11 mouse cellular contexts compared by ENCODE assay signal in the genomic region with DNA sequence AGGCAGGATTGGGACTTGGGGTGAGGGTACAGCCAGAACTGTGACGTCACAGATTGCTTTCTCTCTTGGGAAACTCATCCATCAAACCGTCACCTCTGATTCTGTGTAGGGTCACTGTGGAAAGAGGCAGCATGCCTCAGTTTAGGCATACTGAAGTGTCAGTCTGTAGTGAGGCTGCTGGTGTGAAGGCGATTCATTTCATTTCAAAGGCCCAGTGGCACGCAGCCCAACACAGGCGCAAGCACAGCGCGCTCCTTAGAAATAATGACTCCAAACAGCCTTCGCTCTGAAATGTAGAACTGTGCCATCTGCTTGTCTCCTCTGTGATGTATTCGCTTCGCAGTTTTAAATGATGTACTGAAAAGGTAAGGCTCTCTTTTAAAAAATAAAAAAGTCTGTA. TPM values are rescaled to one million over a fixed set of nuclear protein-coding genes. Genes with fewer than 3 reads are reported as not detected.
A peak's percentile ranks its signal among the peaks of the same experiment; 100 is the strongest.
DNase-seq lines count a peak whose midpoint lies in the region; ATAC-seq and TF ChIP-seq lines count a peak whose summit lies in the region.
"Had no signal": no experiment of that assay in that cellular context is flagged by ENCODE, and none has a peak within 500 bp of the region (broad histone marks: within the 10 kb centered on the region; RNA-seq: fewer than 3 reads in every experiment).

No protein-coding gene starts in this region.

- 29% methylated on average over 10 of the region's 10 CpGs for WGBS in forebrain, embryonic 16.5 days
- WGBS in neural tube, embryonic 15.5 days: 36% methylated on average over 10 of the region's 10 CpGs
- 67% methylated on average over 10 of the region's 10 CpGs for WGBS in stomach, postnatal 0 days

- peaks cover 6% of the 10 kb centered on the region; the same call in 1 of the 2 replicates for H3K27me3 ChIP-seq in forebrain, embryonic 16.5 days (replicated peaks; ENCODE audit: control insufficient read depth, insufficient read depth, low read length)
- peaks cover 9% of the 10 kb centered on the region for H3K27me3 ChIP-seq in neural tube, embryonic 15.5 days (replicated peaks)
- no peaks in the 10 kb centered on the region for H3K27me3 ChIP-seq in stomach, postnatal 0 days (ENCODE audit: control insufficient read depth, insufficient read depth, low read length)

- no peaks in the 10 kb centered on the region for H3K36me3 ChIP-seq in forebrain, embryonic 16.5 days (ENCODE audit: control insufficient read depth, insufficient read depth)
- H3K36me3 ChIP-seq in neural tube, embryonic 15.5 days: no peaks in the 10 kb centered on the region
- H3K36me3 ChIP-seq in stomach, postnatal 0 days (ENCODE audit: control insufficient read depth, insufficient read depth, low read length): no peaks in the 10 kb centered on the region

- DNase-seq in layer of hippocampus, adult 11-12 months (ENCODE audit: low spot score): peak; percentile 37
- DNase-seq in layer of hippocampus, adult 9-10 months (ENCODE audit: low spot score): no peak
- DNase-seq in left cerebral cortex, postnatal 10 days (ENCODE audit: extremely low spot score in 1 of 2, low spot score in 2 of 2): peak; percentile 9 to 23
- no peak for DNase-seq in ovary, postnatal 36 days (ENCODE audit: low spot score)
- DNase-seq in stomach, postnatal 0 days (ENCODE audit: low spot score): no peak

- intact Hi-C loops in left cerebral cortex, postnatal 10 days (cut with DNase I): loop anchor here (10.0 kb wide), 1 partner anchor 58 kb away; no protein-coding TSS in a partner anchor

- H3K4me3 ChIP-seq in forebrain, embryonic 16.5 days (replicated peaks; ENCODE audit: low read length): peak overlapping the region; percentile 19; the same call in 1 of the 2 replicates
- no peak overlapping the region for H3K4me3 ChIP-seq in neural tube, embryonic 15.5 days (replicated peaks)
- H3K4me3 ChIP-seq in stomach, postnatal 0 days (ENCODE audit: low read depth, low read length): no peak overlapping the region
- H3K4me3 ChIP-seq: megakaryocyte, embryonic 14.5 days had no signal

- ATAC-seq in forebrain, embryonic 16.5 days: peak; percentile 88
- no peak for ATAC-seq in neural tube, embryonic 15.5 days (ENCODE audit: low FRiP score)
- no peak for ATAC-seq in CD4-positive, CD25-positive, alpha-beta regulatory T cell, adult 4 months
- ATAC-seq in stomach, postnatal 0 days (ENCODE audit: low FRiP score, low TSS enrichment): no peak

- H3K27ac ChIP-seq in forebrain, embryonic 16.5 days (ENCODE audit: low read length): peak overlapping the region; percentile 73
- H3K27ac ChIP-seq in neural tube, embryonic 15.5 days (replicated peaks): no peak overlapping the region
- no peak overlapping the region for H3K27ac ChIP-seq in stomach, postnatal 0 days (replicated peaks)

- no peaks in the 10 kb centered on the region for H3K9me3 ChIP-seq in forebrain, embryonic 16.5 days (ENCODE audit: control insufficient read depth, low read length)
- H3K9me3 ChIP-seq in neural tube, embryonic 15.5 days (replicated peaks): no peaks in the 10 kb centered on the region
- no peaks in the 10 kb centered on the region for H3K9me3 ChIP-seq in stomach, postnatal 0 days (ENCODE audit: control insufficient read depth, low read length)
- H3K9me3 ChIP-seq: megakaryocyte, embryonic 14.5 days had no signal

- peak overlapping the region; percentile 38 for H3K4me2 ChIP-seq in forebrain, embryonic 16.5 days (ENCODE audit: low read length)
- peak overlapping the region; percentile 19; the same call in 1 of the 2 replicates for H3K4me2 ChIP-seq in neural tube, embryonic 15.5 days
- H3K4me2 ChIP-seq in stomach, postnatal 0 days (replicated peaks; ENCODE audit: low read depth): no peak overlapping the region

- no peak overlapping the region for H3K9ac ChIP-seq in forebrain, embryonic 16.5 days (replicated peaks; ENCODE audit: low read depth, low read length)
- no peak overlapping the region for H3K9ac ChIP-seq in neural tube, embryonic 15.5 days (replicated peaks)
- H3K9ac ChIP-seq in stomach, postnatal 0 days (ENCODE audit: low read length): no peak overlapping the region

- no peak for TF ChIP-seq CTCF in stomach, postnatal 0 days (IDR thresholded peaks at IDR 0.05; ENCODE audit: low read depth)

- peaks cover 5% of the 10 kb centered on the region for H3K4me1 ChIP-seq in forebrain, embryonic 16.5 days (replicated peaks; ENCODE audit: control insufficient read depth, insufficient read depth, low read length)
- no peaks in the 10 kb centered on the region for H3K4me1 ChIP-seq in neural tube, embryonic 15.5 days
- no peaks in the 10 kb centered on the region for H3K4me1 ChIP-seq in stomach, postnatal 0 days (replicated peaks; ENCODE audit: control insufficient read depth, insufficient read depth)
- H3K4me1 ChIP-seq: megakaryocyte, embryonic 14.5 days had no signal

- no peak for TF ChIP-seq EP300 in stomach, postnatal 0 days (optimal IDR thresholded peaks at IDR 0.05)

RNA-seq across cellular contexts. Expression of gene 4933400A11Rik, which starts 47.5 kb away (rescaled TPM):
- not detected in 2 replicates for polyA plus RNA-seq in forebrain, embryonic 16.5 days (2015; fragmentation: Nextera tagmentation; extraction: Ambion mirVana)
- not detected for total RNA-seq in left cerebral cortex, postnatal 10 days (2021)
- not detected in 2 replicates for polyA plus RNA-seq in neural tube, embryonic 15.5 days (2015; fragmentation: Nextera tagmentation; extraction: Ambion mirVana)
- not detected for polyA plus RNA-seq in CD4-positive, CD25-positive, alpha-beta regulatory T cell, adult 4 months (2017; shearing (Covaris generic))
- 0.18 and 0.19 TPM in 2 replicates for polyA plus RNA-seq in stomach, postnatal 0 days (2015; fragmentation: Nextera tagmentation; extraction: Ambion mirVana)
- polyA plus RNA-seq: C2C12; spleen, adult 2 months had no signal

Comparison
In these comparisons a context has a peak if more than half of its experiments do, and no peak if none do; other contexts are left out.
1. DNase-seq: peak in layer of hippocampus, adult 11-12 months (single experiment) and left cerebral cortex, postnatal 10 days (2 of 2); none in layer of hippocampus, adult 9-10 months (single experiment), ovary, postnatal 36 days (single experiment) and stomach, postnatal 0 days (single experiment).